Mouse (Mus musculus): ENCODE data around the gene Senp1. TPM values are rescaled to one million over a fixed set of nuclear protein-coding genes. Genes with fewer than 3 reads are reported as not detected.
A peak's percentile ranks its signal among the peaks of the same experiment; 100 is the strongest.

Senp1 gene
- polyA plus RNA-seq, 1 experiment = 14.7 TPM

GRCm38 (mm10) chr15:97996716-97997256 is 96.8 kb downstream of the Senp1 start:
- DNase-seq = peak in 1 of 2 experiments; percentile 56
- no peak for TF ChIP-seq POLR2A (IDR thresholded peaks at IDR 0.05; ENCODE audit: borderline replicate concordance, insufficient read depth, low read length)
- Histone ChIP-seq H3K27me3 (ENCODE audit: control insufficient read depth, insufficient read depth, low read length) (no peaks in the 10 kb centered on the region; the same call in 1 of the 2 replicates), H3K4me3 (replicated peaks; ENCODE audit: insufficient read depth, low read depth, low read length) (no peak overlapping the region), H3K4me1 (ENCODE audit: control insufficient read depth, insufficient read depth, low read length) (peaks cover 9% of the 10 kb centered on the region; the same call in 1 of the 2 replicates), H3K27ac (ENCODE audit: insufficient read depth, low read length) (no peak overlapping the region)
- WGBS = 4% methylated on average over 13 of the region's 13 CpGs

GRCm38 (mm10) chr15:97992712-97993286 is 100.7 kb downstream of the Senp1 start:
- TF ChIP-seq POLR2A (IDR thresholded peaks at IDR 0.05; ENCODE audit: borderline replicate concordance, insufficient read depth, low read length) (no peak), CTCF (IDR thresholded peaks at IDR 0.05; ENCODE audit: borderline replicate concordance, insufficient read depth, low read depth, low read length) (no peak)
- Histone ChIP-seq H3K27me3 (ENCODE audit: control insufficient read depth, insufficient read depth, low read length) (no peaks in the 10 kb centered on the region; the same call in 1 of the 2 replicates), H3K27ac (ENCODE audit: insufficient read depth, low read length) (no peak overlapping the region), H3K4me1 (ENCODE audit: control insufficient read depth, insufficient read depth, low read length) (peaks cover 9% of the 10 kb centered on the region; the same call in 1 of the 2 replicates), H3K4me3 (replicated peaks; ENCODE audit: insufficient read depth, low read depth, low read length) (peak overlapping the region; percentile 54)
- DNase-seq = peak; percentile 63 to 71
- WGBS = 8% methylated on average over 18 of the region's 18 CpGs

GRCm38 (mm10) chr15:97992027-97992711 is 101.4 kb downstream of the Senp1 start:
- Histone ChIP-seq H3K4me1 (ENCODE audit: control insufficient read depth, insufficient read depth, low read length) (peaks cover 9% of the 10 kb centered on the region; the same call in 1 of the 2 replicates), H3K4me3 (replicated peaks; ENCODE audit: insufficient read depth, low read depth, low read length) (no peak overlapping the region), H3K27ac (ENCODE audit: insufficient read depth, low read length) (no peak overlapping the region), H3K27me3 (ENCODE audit: control insufficient read depth, insufficient read depth, low read length) (no peaks in the 10 kb centered on the region; the same call in 1 of the 2 replicates)
- TF ChIP-seq CTCF (IDR thresholded peaks at IDR 0.05; ENCODE audit: borderline replicate concordance, insufficient read depth, low read depth, low read length) (0 out of 2 replicates have a peak, but pooled peaks have one; percentile 1), POLR2A (IDR thresholded peaks at IDR 0.05; ENCODE audit: borderline replicate concordance, insufficient read depth, low read length) (no peak)
- WGBS = 46% methylated on average over 13 of the region's 13 CpGs
- no peak for DNase-seq

- 50% methylated on average over 12 of the region's 12 CpGs for WGBS
- Histone ChIP-seq H3K4me3 (replicated peaks; ENCODE audit: insufficient read depth, low read depth, low read length) (no peak overlapping the region), H3K27me3 (ENCODE audit: control insufficient read depth, insufficient read depth, low read length) (no peaks in the 10 kb centered on the region; the same call in 1 of the 2 replicates), H3K4me1 (ENCODE audit: control insufficient read depth, insufficient read depth, low read length) (peaks cover 4% of the 10 kb centered on the region; the same call in 1 of the 2 replicates), H3K27ac (ENCODE audit: insufficient read depth, low read length) (no peak overlapping the region)
- no peak for TF ChIP-seq POLR2A (IDR thresholded peaks at IDR 0.05; ENCODE audit: borderline replicate concordance, insufficient read depth, low read length)
- DNase-seq = no peak
Measured at GRCm38 (mm10) chr15:97991285-97991895, 102.2 kb downstream of the Senp1 start.

GRCm38 (mm10) chr15:97990721-97991120 is 102.8 kb downstream of the Senp1 start:
- no peaks in the 10 kb centered on the region for H3K27me3 ChIP-seq (ENCODE audit: control insufficient read depth, insufficient read depth, low read length)
- DNase-seq = no peak
- peaks cover 4% of the 10 kb centered on the region; the same call in 1 of the 2 replicates for H3K4me1 ChIP-seq (ENCODE audit: control insufficient read depth, insufficient read depth, low read length)
- WGBS = 40% methylated on average over 4 of the region's 4 CpGs
- H3K27ac ChIP-seq (ENCODE audit: insufficient read depth, low read length) = no peak overlapping the region
- no peak overlapping the region for H3K4me3 ChIP-seq (replicated peaks; ENCODE audit: insufficient read depth, low read depth, low read length)
- TF ChIP-seq POLR2A (IDR thresholded peaks at IDR 0.05; ENCODE audit: borderline replicate concordance, insufficient read depth, low read length) (no peak), CTCF (IDR thresholded peaks at IDR 0.05; ENCODE audit: borderline replicate concordance, insufficient read depth, low read depth, low read length) (no peak)

GRCm38 (mm10) chr15:97990124-97990523 is 103.4 kb downstream of the Senp1 start:
- Histone ChIP-seq H3K27me3 (ENCODE audit: control insufficient read depth, insufficient read depth, low read length) (no peaks in the 10 kb centered on the region), H3K4me3 (replicated peaks; ENCODE audit: insufficient read depth, low read depth, low read length) (no peak overlapping the region), H3K27ac (ENCODE audit: insufficient read depth, low read length) (no peak overlapping the region), H3K4me1 (ENCODE audit: control insufficient read depth, insufficient read depth, low read length) (peaks cover 4% of the 10 kb centered on the region; the same call in 1 of the 2 replicates)
- no peak for TF ChIP-seq POLR2A (IDR thresholded peaks at IDR 0.05; ENCODE audit: borderline replicate concordance, insufficient read depth, low read length)
- TF ChIP-seq CTCF (IDR thresholded peaks at IDR 0.05; ENCODE audit: borderline replicate concordance, insufficient read depth, low read depth, low read length) = no peak
- no peak for DNase-seq
- WGBS = 8% methylated on average over 6 of the region's 6 CpGs

GRCm38 (mm10) chr15:97989544-97989943 is 104.0 kb downstream of the Senp1 start:
- no peak for DNase-seq
- H3K27ac ChIP-seq (ENCODE audit: insufficient read depth, low read length) = no peak overlapping the region
- H3K4me1 ChIP-seq (ENCODE audit: control insufficient read depth, insufficient read depth, low read length) = peaks cover 4% of the 10 kb centered on the region; the same call in 1 of the 2 replicates
- no peaks in the 10 kb centered on the region for H3K27me3 ChIP-seq (ENCODE audit: control insufficient read depth, insufficient read depth, low read length)
- no peak overlapping the region for H3K4me3 ChIP-seq (replicated peaks; ENCODE audit: insufficient read depth, low read depth, low read length)
- 52% methylated on average over 1 of the region's 1 CpGs for WGBS
- no peak for TF ChIP-seq POLR2A (IDR thresholded peaks at IDR 0.05; ENCODE audit: borderline replicate concordance, insufficient read depth, low read length)
- no peak for TF ChIP-seq CTCF (IDR thresholded peaks at IDR 0.05; ENCODE audit: borderline replicate concordance, insufficient read depth, low read depth, low read length)

Other genes starting within 250 kb of the Senp1 start
- gene Hdac7, start 249.2 kb downstream of the Senp1 start, polyA plus RNA-seq (2012; rRNA removed) = 38.3 and 40.9 TPM in 2 replicates
- gene Vdr, start 183.1 kb downstream of the Senp1 start, polyA plus RNA-seq (2012; rRNA removed) = 0.41 and 0.46 TPM in 2 replicates
- gene Tmem106c, start 129.5 kb downstream of the Senp1 start, polyA plus RNA-seq (2012; rRNA removed) = 74.1 and 74.5 TPM in 2 replicates
- 2.2 and 2.4 TPM in 2 replicates for gene Col2a1, start 89.0 kb downstream of the Senp1 start, polyA plus RNA-seq (2012; rRNA removed)
- 471 and 489 TPM in 2 replicates for gene Pfkm, start 1.2 kb downstream of the Senp1 start, polyA plus RNA-seq (2012; rRNA removed)
- gene Asb8, start 71.9 kb upstream of the Senp1 start, polyA plus RNA-seq (2012; rRNA removed) = 83.6 and 88.3 TPM in 2 replicates
- 24.3 and 30.9 TPM in 2 replicates for gene Ccdc184, start 73.4 kb upstream of the Senp1 start, polyA plus RNA-seq (2012; rRNA removed)
- 0.38 and 0.44 TPM in 2 replicates for gene Olfr288, start 101.8 kb upstream of the Senp1 start, polyA plus RNA-seq (2012; rRNA removed)
- not detected in 2 replicates for gene Gm44579, start 127.2 kb upstream of the Senp1 start, polyA plus RNA-seq (2012; rRNA removed)
- 15.4 and 18.5 TPM in 2 replicates for gene Olfr287, start 127.3 kb upstream of the Senp1 start, polyA plus RNA-seq (2012; rRNA removed)
- not detected in 2 replicates for gene Olfr286, start 140.7 kb upstream of the Senp1 start, polyA plus RNA-seq (2012; rRNA removed)
- not detected in 2 replicates for gene H1fnt, start 163.5 kb upstream of the Senp1 start, polyA plus RNA-seq (2012; rRNA removed)
- 10.1 and 11.0 TPM in 2 replicates for gene Zfp641, start 202.4 kb upstream of the Senp1 start, polyA plus RNA-seq (2012; rRNA removed)
- not detected in 2 replicates for gene Olfr285, start 223.6 kb upstream of the Senp1 start, polyA plus RNA-seq (2012; rRNA removed)
- not detected in 2 replicates for gene Olfr284, start 247.2 kb upstream of the Senp1 start, polyA plus RNA-seq (2012; rRNA removed)